Mouse (Mus musculus) MEL (cell line): ENCODE results near the gene Trank1. TPM values are rescaled to one million over a fixed set of nuclear protein-coding genes. Genes with fewer than 3 reads are reported as not detected.

Experiments used
- DNase-seq: peaks from one replicate; pipeline ENCODE4 v3.0.0; 2011; ENCODE audit warnings: low read depth, low spot score
- H3K27ac ChIP-seq: 2 replicates; pipeline ENCODE4 v1.5.1; 2012; ENCODE audit warnings: low read depth, mild to moderate bottlenecking, control low read depth, low read length, moderate library complexity; ENCODE audit not compliant: control insufficient read depth
- H3K27me3 ChIP-seq, 2 experiments: fragments of 150-350 bp in 1 of 2; sonication (generic) in 1 of 2; 2 replicates each; pipeline ENCODE4 v1.6.1; 2012; ENCODE audit warnings: low read length in 2 of 2, mild to moderate bottlenecking in 2 of 2, improper control_type of control experiment in 1 of 2, moderate library complexity in 1 of 2; ENCODE audit not compliant: insufficient read depth in 2 of 2, control insufficient read depth in 1 of 2
- H3K36me3 ChIP-seq, 2 experiments: 2 replicates each; pipeline ENCODE4 v1.6.1; 2012 to 2014; ENCODE audit warnings: low read length in 2 of 2, improper control_type of control experiment in 1 of 2, inconsistent platforms in 1 of 2, mild to moderate bottlenecking in 1 of 2; ENCODE audit not compliant: insufficient read depth in 2 of 2, control insufficient read depth in 1 of 2
- H3K4me1 ChIP-seq, 2 experiments: fragments of 150-350 bp in 1 of 2; sonication (generic) in 1 of 2; 2 replicates each; pipeline ENCODE4 v1.6.1; 2012; ENCODE audit warnings: low read length in 2 of 2, improper control_type of control experiment in 1 of 2, mild to moderate bottlenecking in 1 of 2; ENCODE audit not compliant: insufficient read depth in 2 of 2, control insufficient read depth in 1 of 2
- H3K4me3 ChIP-seq, 2 experiments: fragments of 150-350 bp in 1 of 2; sonication (generic) in 1 of 2; 2 replicates each; pipeline ENCODE4 v1.5.1; 2012; ENCODE audit warnings: low read depth in 2 of 2, low read length in 2 of 2, mild to moderate bottlenecking in 2 of 2, moderate library complexity in 2 of 2, control low read depth in 1 of 2, improper control_type of control experiment in 1 of 2; ENCODE audit not compliant: control insufficient read depth in 1 of 2, insufficient read depth in 1 of 2
- H3K79me2 ChIP-seq: 2 replicates; pipeline ENCODE4 v1.6.1; 2012; ENCODE audit warnings: mild to moderate bottlenecking, low read length, moderate library complexity; ENCODE audit not compliant: control insufficient read depth, poor library complexity, insufficient read depth
- H3K9ac ChIP-seq: 2 replicates; pipeline ENCODE4 v1.6.1; 2012; ENCODE audit warnings: low read depth, mild to moderate bottlenecking, control low read depth, low read length, moderate library complexity; ENCODE audit not compliant: control insufficient read depth, poor library complexity, severe bottlenecking
- H3K9me3 ChIP-seq: fragments of 150-350 bp; sonication (generic); replicated peaks from 2 replicates; pipeline ENCODE4 v1.6.1; 2012; ENCODE audit warnings: mild to moderate bottlenecking, low read length, improper control_type of control experiment, moderate library complexity; ENCODE audit not compliant: insufficient read depth
- CHD2 ChIP-seq: IDR thresholded peaks from 2 replicates; pipeline ENCODE4 v1.6.1; 2011; ENCODE audit warnings: low read length, improper control_type of control experiment
- CTCF ChIP-seq, 3 experiments: IDR thresholded peaks in 2 of 3; conservative IDR thresholded peaks in 1 of 3; 2 replicates each; pipeline ENCODE4 v1.5.1; 2011 to 2012; ENCODE audit warnings: low read length in 3 of 3, low read depth in 2 of 3, mild to moderate bottlenecking in 2 of 3, improper control_type of control experiment in 1 of 3, inconsistent platforms in 1 of 3, mixed read lengths in 1 of 3, moderate library complexity in 1 of 3; ENCODE audit not compliant: control insufficient read depth in 1 of 3, insufficient read depth in 1 of 3, poor library complexity in 1 of 3, severe bottlenecking in 1 of 3
- EP300 ChIP-seq, 2 experiments: IDR thresholded peaks; 2 replicates each; pipeline ENCODE4 v1.6.1; 2011; ENCODE audit warnings: improper control_type of control experiment in 2 of 2, low read length in 2 of 2, low read depth in 1 of 2, mild to moderate bottlenecking in 1 of 2
- GATA1 ChIP-seq: IDR thresholded peaks from 2 replicates; pipeline ENCODE4 v1.6.1; 2011; ENCODE audit warnings: low read depth, low read length, improper control_type of control experiment
- JUND ChIP-seq: IDR thresholded peaks from 2 replicates; pipeline ENCODE4 v1.6.1; 2011; ENCODE audit warnings: low read depth, mild to moderate bottlenecking, improper control_type of control experiment, low read length
- KAT2A ChIP-seq: conservative IDR thresholded peaks from 2 replicates; pipeline ENCODE4 v1.6.1; 2012; ENCODE audit warnings: low read depth, low read length, improper control_type of control experiment, inconsistent platforms
- MAFK ChIP-seq: IDR thresholded peaks from 2 replicates; pipeline ENCODE4 v1.6.1; 2011; ENCODE audit warnings: low read depth, mild to moderate bottlenecking, low read length, improper control_type of control experiment, borderline replicate concordance
- MAZ ChIP-seq: IDR thresholded peaks from 2 replicates; pipeline ENCODE4 v1.6.1; 2012; ENCODE audit warnings: low read depth, mild to moderate bottlenecking, inconsistent platforms, low read length, improper control_type of control experiment
- MEF2A ChIP-seq: IDR thresholded peaks from 2 replicates; pipeline ENCODE4 v1.6.1; 2014; ENCODE audit warnings: low read depth, mild to moderate bottlenecking, inconsistent platforms, low read length, improper control_type of control experiment; ENCODE audit not compliant: poor library complexity, insufficient replicate concordance, severe bottlenecking; ENCODE audit errors: extremely low read depth
- MYB ChIP-seq: IDR thresholded peaks from 2 replicates; pipeline ENCODE4 v1.6.1; 2011; ENCODE audit warnings: mild to moderate bottlenecking, low read depth, low read length, improper control_type of control experiment
- POLR2A ChIP-seq, 2 experiments: IDR thresholded peaks; 2 replicates each; pipeline ENCODE4 v1.6.1; 2011 to 2012; ENCODE audit warnings: low read length in 2 of 2, mild to moderate bottlenecking in 2 of 2, control low read depth in 1 of 2, improper control_type of control experiment in 1 of 2, low read depth in 1 of 2, moderate library complexity in 1 of 2; ENCODE audit not compliant: control insufficient read depth in 1 of 2, insufficient read depth in 1 of 2, poor library complexity in 1 of 2
- RAD21 ChIP-seq: IDR thresholded peaks from 2 replicates; pipeline ENCODE4 v1.6.1; 2011; ENCODE audit warnings: mild to moderate bottlenecking, low read depth, low read length, improper control_type of control experiment
- TAL1 ChIP-seq: IDR thresholded peaks from 2 replicates; pipeline ENCODE4 v1.6.1; 2012; ENCODE audit warnings: mild to moderate bottlenecking, inconsistent platforms, low read length, moderate library complexity, mixed read lengths
- TCF12 ChIP-seq: IDR thresholded peaks from 2 replicates; pipeline ENCODE4 v1.6.1; 2014; ENCODE audit warnings: low read depth, mild to moderate bottlenecking, inconsistent platforms, low read length, improper control_type of control experiment, moderate library complexity
- USF1 ChIP-seq: IDR thresholded peaks from 2 replicates; pipeline ENCODE4 v1.6.1; 2014; ENCODE audit warnings: low read depth, mild to moderate bottlenecking, inconsistent platforms, low read length, improper control_type of control experiment, moderate library complexity
- USF2 ChIP-seq, 2 experiments: IDR thresholded peaks; 2 replicates each; pipeline ENCODE4 v1.6.1; 2011 to 2012; ENCODE audit warnings: improper control_type of control experiment in 2 of 2, low read length in 2 of 2, borderline replicate concordance in 1 of 2, inconsistent platforms in 1 of 2, low read depth in 1 of 2, mild to moderate bottlenecking in 1 of 2; ENCODE audit not compliant: insufficient read depth in 1 of 2
- ZKSCAN1 ChIP-seq: IDR thresholded peaks from 2 replicates; pipeline ENCODE4 v1.6.1; 2012; ENCODE audit warnings: low read depth, mild to moderate bottlenecking, inconsistent platforms, low read length, improper control_type of control experiment, moderate library complexity
- ZMIZ1 ChIP-seq: IDR thresholded peaks from 2 replicates; pipeline ENCODE4 v1.6.1; 2012; ENCODE audit warnings: low read depth, mild to moderate bottlenecking, inconsistent platforms, low read length, improper control_type of control experiment, moderate library complexity
- polyA plus RNA-seq, 2 experiments: library from polyadenylated mRNA; stranded (reverse) in 1 of 2; unstranded in 1 of 2; fragments of >175 nt in 1 of 2; fragments of >200 nt in 1 of 2; gene quantifications; 2 replicates each; pipeline versions ENCODE4 v1.2.1 to v1.2.4; 2012; ENCODE audit warnings: low replicate concordance in 2 of 2, low read depth in 1 of 2; ENCODE audit not compliant: insufficient read length in 2 of 2, insufficient read depth in 1 of 2, missing spikeins in 1 of 2
- total RNA-seq: library from RNA; depleted of rRNA; stranded (reverse); fragments of 300-350 nt; gene quantifications from 2 replicates; pipeline ENCODE4 v1.2.3, GENCODE M21; 2012

Trank1 gene
- total and polyA plus RNA-seq, 3 experiments: not detected

GRCm38 (mm10) chr9:111408427-111408826, 96.9 kb downstream of the Trank1 start:
- H3K4me3 ChIP-seq: no peak overlapping the region
- DNase-seq: no peak
- no peaks in the 10 kb centered on the region for H3K4me1 ChIP-seq
- TF ChIP-seq USF2 (IDR thresholded peaks at IDR 0.05; ENCODE audit: borderline replicate concordance in 1 of 2, insufficient read depth in 1 of 2, low read depth in 1 of 2, low read length in 2 of 2): no peak
- no peak for TF ChIP-seq MEF2A
- TF ChIP-seq ZMIZ1: no peak
- TF ChIP-seq, all 39 proteins: peak for 0
- Histone ChIP-seq H3K27ac (no peak overlapping the region), H3K27me3 (no peaks in the 10 kb centered on the region), H3K9ac (no peak overlapping the region), H3K79me2 (no peaks in the 10 kb centered on the region), H3K36me3 (no peaks in the 10 kb centered on the region), H3K9me3 (no peaks in the 10 kb centered on the region)

GRCm38 (mm10) chr9:111412471-111413160, 101.1 kb downstream of the Trank1 start:
- H3K27me3 ChIP-seq: no peaks in the 10 kb centered on the region
- H3K9ac ChIP-seq: no peak overlapping the region
- H3K4me1 ChIP-seq: no peaks in the 10 kb centered on the region
- no peak overlapping the region for H3K27ac ChIP-seq
- H3K79me2 ChIP-seq: no peaks in the 10 kb centered on the region
- H3K36me3 ChIP-seq: no peaks in the 10 kb centered on the region
- TF ChIP-seq ZKSCAN1: no peak
- no peak for TF ChIP-seq USF1
- TF ChIP-seq RAD21: no peak
- DNase-seq: no peak
- no peaks in the 10 kb centered on the region for H3K9me3 ChIP-seq
- no peak overlapping the region for H3K4me3 ChIP-seq

GRCm38 (mm10) chr9:111421862-111422261, 110.3 kb downstream of the Trank1 start:
- H3K9ac ChIP-seq: no peak overlapping the region
- TF ChIP-seq GATA1: no peak
- no peak for TF ChIP-seq TCF12
- no peak for TF ChIP-seq TAL1
- TF ChIP-seq CHD2: no peak
- TF ChIP-seq JUND: no peak
- TF ChIP-seq MAZ: no peak
- no peak for TF ChIP-seq MAFK
- TF ChIP-seq EP300 (IDR thresholded peaks at IDR 0.05; ENCODE audit: low read depth in 1 of 2, low read length in 2 of 2): no peak
- TF ChIP-seq KAT2A: no peak
- no peak for TF ChIP-seq CTCF (IDR thresholded peaks at IDR 0.05 in 2 of 3, conservative IDR thresholded peaks at IDR 0.05 in 1 of 3; ENCODE audit: control insufficient read depth in 1 of 3, insufficient read depth in 1 of 3, low read depth in 2 of 3, low read length in 3 of 3, poor library complexity in 1 of 3, severe bottlenecking in 1 of 3)
- no peak for TF ChIP-seq MYB
- TF ChIP-seq POLR2A (IDR thresholded peaks at IDR 0.05; ENCODE audit: control insufficient read depth in 1 of 2, insufficient read depth in 1 of 2, low read depth in 1 of 2, low read length in 2 of 2, poor library complexity in 1 of 2): no peak
- no peaks in the 10 kb centered on the region for H3K27me3 ChIP-seq
- H3K4me3 ChIP-seq: no peak overlapping the region
- H3K36me3 ChIP-seq: no peaks in the 10 kb centered on the region
- no peak for DNase-seq
- H3K4me1 ChIP-seq: no peaks in the 10 kb centered on the region
- no peak overlapping the region for H3K27ac ChIP-seq
- H3K79me2 ChIP-seq: no peaks in the 10 kb centered on the region
- no peaks in the 10 kb centered on the region for H3K9me3 ChIP-seq
